Mouse (Mus musculus) bone marrow, adult 2 months (tissue): ENCODE measurements around the gene Slc38a9.

Source experiments
- CTCF ChIP-seq: fragments of 200-500 bp; IDR thresholded peaks from 2 replicates; pipeline ENCODE4 v1.5.1; 2011; ENCODE audit warnings: low read length, control low read depth; ENCODE audit not compliant: control insufficient read depth, insufficient read depth
- POLR2A ChIP-seq: fragments of 200-500 bp; IDR thresholded peaks from 2 replicates; pipeline ENCODE4 v1.6.1; 2011; ENCODE audit warnings: low read depth, mild to moderate bottlenecking, control low read depth, low read length, borderline replicate concordance; ENCODE audit not compliant: control insufficient read depth

- TF ChIP-seq POLR2A (no peak), CTCF (no peak)
Observed at GRCm38 (mm10) chr13:112755507-112756010, 95.0 kb downstream of the Slc38a9 start.
